Mouse (Mus musculus) lung, postnatal 36 days (tissue): ENCODE data around the gene Slc39a8.

Source experiments
- DNase-seq: peaks from one replicate; pipeline ENCODE4 v3.0.0; 2022; ENCODE audit warnings: mixed read lengths

Slc39a8 gene

GRCm38 (mm10) chr3:135825016-135825753, at the start of gene Slc39a8:
Slc39a8 (plus strand) TSS chr3:135825279.
- DNase-seq, result peak; percentile 93

- no peak for DNase-seq
These were observed 40.0 kb upstream of the Slc39a8 start for GRCm38 (mm10) chr3:135785065-135785464.

- no peak for DNase-seq
These were observed 29.0 kb upstream of the Slc39a8 start for GRCm38 (mm10) chr3:135796117-135796516.

- DNase-seq, result no peak
These were observed 26.8 kb upstream of the Slc39a8 start for GRCm38 (mm10) chr3:135798241-135798640.

- DNase-seq, result peak; percentile 7
These were observed 26.4 kb upstream of the Slc39a8 start for GRCm38 (mm10) chr3:135798665-135799064.

GRCm38 (mm10) chr3:135814665-135815064, 10.4 kb upstream of the Slc39a8 start:
- DNase-seq, result no peak

- no peak for DNase-seq
These were observed 8.9 kb upstream of the Slc39a8 start for GRCm38 (mm10) chr3:135815973-135816727.

- no peak for DNase-seq
These were observed 8.0 kb upstream of the Slc39a8 start for GRCm38 (mm10) chr3:135817124-135817523.

- DNase-seq, result peak; percentile 36
These were observed 643 bp upstream of the Slc39a8 start for GRCm38 (mm10) chr3:135824436-135824835.

- peak; percentile 55 for DNase-seq
These were observed 940 bp downstream of the Slc39a8 start for GRCm38 (mm10) chr3:135825754-135826683.

- DNase-seq, result peak; percentile 33
These were observed 1.7 kb downstream of the Slc39a8 start for GRCm38 (mm10) chr3:135826684-135827249.

GRCm38 (mm10) chr3:135828000-135828399, 2.9 kb downstream of the Slc39a8 start:
- no peak for DNase-seq

- DNase-seq, result no peak
These were observed 7.4 kb downstream of the Slc39a8 start for GRCm38 (mm10) chr3:135832496-135832895.

- no peak for DNase-seq
These were observed 7.8 kb downstream of the Slc39a8 start for GRCm38 (mm10) chr3:135832907-135833306.

GRCm38 (mm10) chr3:135834988-135835387, 9.9 kb downstream of the Slc39a8 start:
- DNase-seq, result no peak

GRCm38 (mm10) chr3:135839535-135839934, 14.5 kb downstream of the Slc39a8 start:
- DNase-seq, result no peak

- no peak for DNase-seq
These were observed 15.1 kb downstream of the Slc39a8 start for GRCm38 (mm10) chr3:135840185-135840584.

- no peak for DNase-seq
These were observed 16.8 kb downstream of the Slc39a8 start for GRCm38 (mm10) chr3:135841716-135842511.

- DNase-seq, result no peak
These were observed 18.1 kb downstream of the Slc39a8 start for GRCm38 (mm10) chr3:135843181-135843580.

- DNase-seq, result no peak
These were observed 18.6 kb downstream of the Slc39a8 start for GRCm38 (mm10) chr3:135843707-135844106.

GRCm38 (mm10) chr3:135844835-135845234, 19.8 kb downstream of the Slc39a8 start:
- no peak for DNase-seq

- peak; percentile 46 for DNase-seq
These were observed 20.8 kb downstream of the Slc39a8 start for GRCm38 (mm10) chr3:135845860-135846259.
